Mouse (Mus musculus): ENCODE data around the gene Inpp4b. TPM values are rescaled to one million over a fixed set of nuclear protein-coding genes. Genes with fewer than 3 reads are reported as not detected.
"Not testable (repeated sequence)": the region's sequence is repeated elsewhere in the genome, so short reads cannot be mapped to it uniquely, and the experiment has no call there.

The Inpp4b gene
- total RNA-seq, 1 experiment from 2014 or later: 17.6 TPM

DNA sequence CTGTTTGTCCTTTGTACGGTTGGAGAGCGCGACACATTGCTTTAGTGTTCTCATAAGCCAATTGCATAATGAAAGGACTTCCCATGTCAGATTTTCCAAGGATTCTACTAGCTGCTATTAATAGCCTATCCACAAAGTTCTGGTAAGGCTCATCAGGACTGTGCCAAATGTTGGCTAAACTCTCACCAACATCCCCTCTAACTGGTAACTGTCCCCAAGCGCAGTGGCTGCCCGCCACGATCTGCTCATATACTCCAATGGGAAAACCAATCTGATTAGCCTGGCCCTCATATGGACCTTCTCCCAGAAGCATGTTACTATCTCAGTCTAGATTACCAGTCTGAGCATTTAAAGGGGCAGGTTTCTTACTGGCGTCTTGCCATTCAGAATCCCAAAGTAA lies 744.3 kb downstream of the Inpp4b start:
- not testable (repeated sequence) for ATAC-seq (replicated peaks in 1 of 2; ENCODE audit: insufficient read depth in 1 of 2, low FRiP score in 2 of 2, low TSS enrichment in 1 of 2, low read depth in 1 of 2, poor library complexity in 2 of 2, severe bottlenecking in 2 of 2)

DNA sequence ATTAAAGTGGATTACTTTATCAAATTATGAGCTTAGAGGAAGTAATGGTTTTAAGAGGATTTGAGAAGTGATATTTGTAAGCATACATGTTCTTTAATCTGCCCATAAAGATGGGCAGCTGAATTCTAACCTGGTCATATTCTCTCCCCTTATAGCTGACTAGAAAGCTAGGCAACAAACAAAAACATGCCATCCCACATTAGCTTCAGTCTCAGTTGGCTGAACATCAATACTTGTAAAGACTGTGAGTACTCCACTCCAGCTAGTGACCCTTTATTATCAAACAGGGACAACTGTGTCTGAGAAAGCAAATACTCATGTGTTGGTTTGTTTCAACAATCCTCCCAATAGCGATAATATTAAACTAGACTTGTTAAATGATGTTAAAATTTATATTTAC lies 748.5 kb downstream of the Inpp4b start:
- no peak for ATAC-seq (replicated peaks in 1 of 2; ENCODE audit: insufficient read depth in 1 of 2, low FRiP score in 2 of 2, low TSS enrichment in 1 of 2, low read depth in 1 of 2, poor library complexity in 2 of 2, severe bottlenecking in 2 of 2)

DNA sequence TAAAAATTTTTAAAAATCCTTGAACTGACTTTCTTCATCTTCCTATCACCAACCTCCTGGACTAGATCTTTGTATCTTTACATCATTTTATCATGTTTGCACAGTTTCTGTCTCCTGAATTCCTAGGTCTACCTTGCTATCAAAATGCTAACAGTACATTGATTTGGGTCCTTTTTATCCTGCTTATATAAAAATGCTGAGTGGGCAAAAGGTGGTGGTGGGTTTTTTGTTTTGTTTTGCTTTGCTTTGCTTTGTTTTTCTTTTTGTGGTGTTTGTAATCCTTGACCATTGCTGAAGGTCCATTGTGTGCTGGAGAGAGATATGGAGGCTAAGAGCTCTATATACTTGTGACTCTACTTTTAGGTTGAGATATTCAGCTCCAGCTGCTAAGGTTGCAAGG lies 750.9 kb downstream of the Inpp4b start:
- ATAC-seq (replicated peaks in 1 of 2; ENCODE audit: insufficient read depth in 1 of 2, low FRiP score in 2 of 2, low TSS enrichment in 1 of 2, low read depth in 1 of 2, poor library complexity in 2 of 2, severe bottlenecking in 2 of 2): no peak

DNA sequence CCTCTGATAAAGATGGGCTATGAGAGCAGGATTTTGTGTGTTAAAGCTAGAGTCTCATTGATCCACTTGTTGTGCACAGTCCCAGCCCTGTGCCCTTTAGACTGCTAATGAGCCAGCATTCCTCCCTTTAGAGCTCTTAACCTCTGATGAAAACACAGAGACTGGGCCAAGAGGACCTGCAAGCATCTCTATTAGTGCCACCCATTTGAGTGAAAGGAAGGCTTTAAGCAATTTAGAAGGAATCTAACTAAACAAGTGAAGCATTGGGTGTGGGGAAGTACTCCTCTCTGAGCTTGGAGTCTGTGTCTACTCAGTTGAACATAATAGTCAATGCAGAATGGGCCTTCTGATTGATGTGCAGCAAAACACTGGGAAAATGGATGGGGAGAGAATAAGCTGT lies 762.2 kb downstream of the Inpp4b start:
- ATAC-seq (replicated peaks in 1 of 2; ENCODE audit: insufficient read depth in 1 of 2, low FRiP score in 2 of 2, low TSS enrichment in 1 of 2, low read depth in 1 of 2, poor library complexity in 2 of 2, severe bottlenecking in 2 of 2): no peak

DNA sequence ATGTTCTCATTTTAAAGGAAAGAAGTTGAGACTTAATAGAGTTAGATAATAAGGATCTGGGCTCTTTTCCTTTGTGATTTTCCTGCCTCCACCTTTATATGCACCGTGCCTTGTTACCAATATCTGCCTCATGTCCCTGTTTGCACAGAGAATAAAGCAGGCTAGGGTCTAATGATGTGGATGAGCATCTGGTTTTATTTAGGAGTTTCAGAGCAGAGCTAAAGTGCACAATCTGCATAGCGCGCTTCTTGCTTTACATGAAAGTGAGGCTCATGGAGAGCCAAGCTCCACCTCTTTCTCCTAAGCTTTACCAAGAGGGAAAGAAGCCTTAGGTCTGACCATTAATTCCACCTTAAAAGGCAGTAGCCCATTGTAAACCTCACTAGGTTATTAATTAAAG lies 763.8 kb downstream of the Inpp4b start:
- no peak for ATAC-seq (replicated peaks in 1 of 2; ENCODE audit: insufficient read depth in 1 of 2, low FRiP score in 2 of 2, low TSS enrichment in 1 of 2, low read depth in 1 of 2, poor library complexity in 2 of 2, severe bottlenecking in 2 of 2)

DNA sequence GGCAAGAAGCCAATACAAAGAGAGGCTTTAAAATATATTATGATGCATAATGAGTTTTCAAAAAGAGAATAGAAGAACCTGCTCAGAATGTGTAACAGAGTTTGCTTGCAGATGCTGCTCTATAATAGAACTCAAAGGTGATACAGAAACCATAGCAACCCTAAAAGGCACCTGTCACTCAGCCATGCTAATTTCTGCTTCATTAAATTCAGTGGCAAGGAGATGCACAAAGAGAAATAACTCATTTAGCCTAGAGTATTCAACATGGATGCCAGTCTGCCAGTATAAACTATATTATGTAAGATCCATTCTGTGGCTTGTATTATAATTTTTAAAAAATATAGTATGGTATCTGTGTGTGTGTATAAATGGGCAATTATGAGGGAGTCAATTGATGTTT lies 807.9 kb downstream of the Inpp4b start:
- no peak for ATAC-seq (replicated peaks in 1 of 2; ENCODE audit: insufficient read depth in 1 of 2, low FRiP score in 2 of 2, low TSS enrichment in 1 of 2, low read depth in 1 of 2, poor library complexity in 2 of 2, severe bottlenecking in 2 of 2)

DNA sequence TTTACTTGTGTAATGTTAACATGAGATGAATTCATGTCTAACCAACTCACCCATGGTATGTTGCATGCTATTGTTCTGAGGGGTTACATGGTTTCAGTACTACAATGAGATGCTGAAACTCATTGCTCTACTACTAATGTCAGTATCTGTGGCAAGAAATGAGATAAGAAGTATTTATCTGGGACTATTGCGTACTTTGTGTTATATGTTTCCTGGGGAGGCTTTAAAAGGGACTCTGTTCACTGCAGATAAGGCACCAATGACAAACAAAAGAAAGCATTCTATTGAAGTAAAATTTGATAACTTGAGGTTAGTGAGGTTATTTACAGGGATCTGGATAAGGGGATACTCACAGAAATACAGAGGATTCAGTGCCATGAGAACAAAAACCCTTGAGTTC lies 815.6 kb downstream of the Inpp4b start:
- ATAC-seq (replicated peaks in 1 of 2; ENCODE audit: insufficient read depth in 1 of 2, low FRiP score in 2 of 2, low TSS enrichment in 1 of 2, low read depth in 1 of 2, poor library complexity in 2 of 2, severe bottlenecking in 2 of 2): no peak

All from hematopoietic stem cell, adult 5-6 weeks (primary cell).